Mouse (Mus musculus) frontal cortex, postnatal 14 days (tissue): ENCODE data around the gene Gm13271.
"Not testable (repeated sequence)": the region's sequence is repeated elsewhere in the genome, so short reads cannot be mapped to it uniquely, and the experiment has no call there.

ENCODE experiments used
- DNase-seq, 2 experiments: peaks; one replicate each; pipeline ENCODE4 v3.0.0; 2022; ENCODE audit warnings: low spot score in 2 of 2

Gene Gm13271

DNA sequence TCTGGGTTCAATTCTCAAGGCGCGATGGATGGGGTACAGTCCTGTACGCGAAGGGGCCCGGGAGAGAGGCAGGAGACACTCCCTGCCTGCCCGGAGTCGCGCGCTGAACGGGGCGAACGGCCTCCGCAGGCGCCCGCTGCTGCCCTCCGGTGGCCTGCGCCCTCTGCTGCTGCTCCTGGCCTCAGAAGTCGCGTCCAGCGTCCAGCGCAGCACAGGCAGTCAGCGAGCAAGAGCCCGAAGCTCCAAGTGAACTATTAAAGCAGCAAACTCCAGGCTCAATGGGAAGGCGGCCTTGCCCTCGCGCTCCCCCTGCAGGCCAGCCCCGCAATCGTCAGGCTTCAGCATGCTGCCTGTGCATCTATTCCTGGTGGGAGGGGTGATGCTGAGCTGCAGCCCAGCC lies 5.8 kb downstream of the Gm13271 start:
- DNase-seq: peak; percentile 32 to 47

DNA sequence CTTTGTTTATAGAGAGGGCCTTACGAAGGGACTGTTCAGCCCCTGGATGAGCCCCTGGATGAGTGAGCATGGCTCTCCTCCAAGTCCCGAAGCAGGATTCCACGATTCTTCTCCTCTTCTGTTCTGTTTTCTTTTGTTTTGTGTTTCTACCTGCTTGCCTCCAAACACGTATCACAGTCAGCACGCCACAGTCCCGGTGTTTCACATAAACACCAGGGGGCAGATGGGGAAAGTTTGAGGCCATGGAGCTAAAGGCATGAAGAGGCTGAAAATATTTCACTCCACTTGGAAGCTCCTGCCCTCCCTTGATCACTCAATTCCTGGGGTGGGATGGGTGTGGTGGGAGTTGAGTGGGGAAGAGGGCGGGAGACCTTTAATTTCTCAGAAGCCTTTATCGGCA lies 7.1 kb downstream of the Gm13271 start:
- peak; percentile 76 to 78 for DNase-seq

DNA sequence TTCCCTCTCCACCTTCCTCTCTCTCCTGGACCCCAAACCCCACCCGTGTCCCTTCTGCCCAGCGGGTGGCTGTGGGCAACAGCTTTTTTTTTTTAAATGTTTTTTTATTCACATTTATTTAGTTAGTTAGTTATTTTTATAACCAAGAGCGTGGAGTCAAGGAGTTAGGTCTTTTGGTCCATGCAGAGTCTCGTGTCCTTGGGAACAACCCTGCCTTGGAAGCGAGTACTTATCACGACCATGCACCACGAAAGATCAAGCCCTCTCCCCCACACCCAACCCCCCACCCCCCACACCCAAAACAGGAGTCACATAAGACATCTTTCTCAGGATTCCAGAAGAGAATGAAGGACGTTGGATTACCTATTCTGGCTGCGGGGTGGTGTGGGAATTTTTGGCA lies 7.7 kb downstream of the Gm13271 start:
- peak in 1 of 2 experiments; percentile 13 for DNase-seq

DNA sequence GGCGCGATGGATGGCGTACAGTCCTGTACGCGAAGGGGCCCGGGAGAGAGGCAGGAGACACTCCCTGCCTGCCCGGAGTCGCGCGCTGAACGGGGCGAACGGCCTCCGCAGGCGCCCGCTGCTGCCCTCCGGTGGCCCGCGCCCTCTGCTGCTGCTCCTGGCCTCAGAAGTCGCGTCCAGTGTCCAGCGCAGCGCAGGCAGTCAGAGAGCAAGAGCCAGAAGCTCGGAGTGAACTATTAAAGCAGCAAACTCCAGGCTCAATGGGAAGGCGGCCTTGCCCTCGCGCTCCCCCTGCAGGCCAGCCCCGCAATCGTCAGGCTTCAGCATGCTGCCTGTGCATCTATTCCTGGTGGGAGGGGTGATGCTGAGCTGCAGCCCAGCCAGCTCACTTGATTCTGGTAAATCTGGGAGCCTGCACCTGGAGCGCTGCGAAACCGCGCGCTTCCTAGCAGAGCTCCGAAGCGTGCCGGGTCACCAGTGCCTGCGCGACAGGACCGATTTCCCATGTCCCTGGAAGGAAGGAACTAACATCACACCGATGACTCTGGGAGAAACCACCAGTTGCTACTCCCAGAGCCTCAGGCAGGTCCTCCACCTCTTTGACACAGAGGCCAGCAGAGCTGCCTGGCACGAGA lies 8.8 kb downstream of the Gm13271 start:
- DNase-seq: peak; percentile 14 to 16

DNA sequence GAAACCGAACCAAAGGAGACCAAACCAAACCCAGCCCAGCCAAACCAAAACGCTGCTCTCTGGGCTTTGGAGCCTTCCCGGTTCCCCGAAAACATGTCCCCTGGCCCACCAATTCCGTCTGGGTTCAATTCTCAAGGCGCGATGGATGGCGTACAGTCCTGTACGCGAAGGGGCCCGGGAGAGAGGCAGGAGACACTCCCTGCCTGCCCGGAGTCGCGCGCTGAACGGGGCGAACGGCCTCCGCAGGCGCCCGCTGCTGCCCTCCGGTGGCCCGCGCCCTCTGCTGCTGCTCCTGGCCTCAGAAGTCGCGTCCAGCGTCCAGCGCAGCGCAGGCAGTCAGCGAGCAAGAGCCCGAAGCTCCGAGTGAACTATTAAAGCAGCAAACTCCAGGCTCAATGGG lies 18.9 kb downstream of the Gm13271 start, which contains the start of gene Gm13290:
Gene Gm13290, plus strand, starts transcription at position 301 of the 400 bp plus-strand sequence.
- not testable (repeated sequence) for DNase-seq

DNA sequence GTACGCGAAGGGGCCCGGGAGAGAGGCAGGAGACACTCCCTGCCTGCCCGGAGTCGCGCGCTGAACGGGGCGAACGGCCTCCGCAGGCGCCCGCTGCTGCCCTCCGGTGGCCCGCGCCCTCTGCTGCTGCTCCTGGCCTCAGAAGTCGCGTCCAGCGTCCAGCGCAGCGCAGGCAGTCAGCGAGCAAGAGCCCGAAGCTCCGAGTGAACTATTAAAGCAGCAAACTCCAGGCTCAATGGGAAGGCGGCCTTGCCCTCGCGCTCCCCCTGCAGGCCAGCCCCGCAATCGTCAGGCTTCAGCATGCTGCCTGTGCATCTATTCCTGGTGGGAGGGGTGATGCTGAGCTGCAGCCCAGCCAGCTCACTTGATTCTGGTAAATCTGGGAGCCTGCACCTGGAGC lies 22.0 kb downstream of the Gm13271 start, which contains the start of gene Gm13289:
Gene Gm13289, plus strand, starts transcription at position 301 of the 400 bp plus-strand sequence.
- DNase-seq: not testable (repeated sequence)

DNA sequence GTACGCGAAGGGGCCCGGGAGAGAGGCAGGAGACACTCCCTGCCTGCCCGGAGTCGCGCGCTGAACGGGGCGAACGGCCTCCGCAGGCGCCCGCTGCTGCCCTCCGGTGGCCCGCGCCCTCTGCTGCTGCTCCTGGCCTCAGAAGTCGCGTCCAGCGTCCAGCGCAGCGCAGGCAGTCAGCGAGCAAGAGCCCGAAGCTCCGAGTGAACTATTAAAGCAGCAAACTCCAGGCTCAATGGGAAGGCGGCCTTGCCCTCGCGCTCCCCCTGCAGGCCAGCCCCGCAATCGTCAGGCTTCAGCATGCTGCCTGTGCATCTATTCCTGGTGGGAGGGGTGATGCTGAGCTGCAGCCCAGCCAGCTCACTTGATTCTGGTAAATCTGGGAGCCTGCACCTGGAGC lies 24.9 kb downstream of the Gm13271 start, which contains the start of gene Gm13272:
Gene Gm13272, plus strand, starts transcription at position 301 of the 400 bp plus-strand sequence.
- DNase-seq: not testable (repeated sequence)

DNA sequence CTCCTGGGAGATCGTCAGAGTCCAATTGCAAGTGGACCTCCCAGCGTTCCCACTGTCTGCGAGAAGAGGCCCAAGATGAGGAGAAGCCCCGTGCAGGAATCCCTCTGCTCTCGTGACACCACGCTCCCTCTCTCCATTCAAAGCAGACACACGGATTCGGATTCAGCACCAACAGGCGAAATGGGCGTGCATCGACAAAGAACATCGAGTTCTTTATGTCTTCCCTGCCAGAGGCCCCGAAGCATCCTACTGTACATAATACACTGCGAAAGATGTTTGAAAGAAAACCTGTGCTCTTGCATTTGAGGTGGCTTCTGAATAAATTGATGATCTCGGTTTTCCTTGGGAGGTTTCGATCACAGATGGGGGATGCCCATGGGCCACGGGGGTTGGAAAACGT lies 25.7 kb downstream of the Gm13271 start:
- not testable (repeated sequence) for DNase-seq

DNA sequence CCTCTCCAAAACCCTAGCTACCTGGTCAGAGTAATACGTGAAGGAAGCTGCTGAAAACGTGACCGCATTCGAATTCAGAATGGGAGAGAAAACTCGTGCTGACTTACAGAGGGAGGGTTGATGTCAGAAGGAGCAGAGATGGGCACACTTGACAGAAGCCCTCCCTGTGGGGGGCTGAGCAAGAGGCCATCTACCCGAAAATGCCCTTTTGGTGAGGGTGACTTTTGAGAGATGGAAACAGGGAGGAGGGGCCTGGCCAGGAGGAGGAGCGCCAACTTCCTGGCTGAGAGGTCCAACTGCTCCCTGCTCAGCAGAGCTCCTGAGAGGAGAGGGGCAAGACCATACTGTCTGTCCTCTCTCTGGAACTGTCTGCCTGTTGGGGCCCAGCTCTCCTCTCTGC lies 27.2 kb downstream of the Gm13271 start, which contains the start of gene Ifnz:
Gene Ifnz, plus strand, starts transcription at position 301 of the 400 bp plus-strand sequence.
- DNase-seq: not testable (repeated sequence)

DNA sequence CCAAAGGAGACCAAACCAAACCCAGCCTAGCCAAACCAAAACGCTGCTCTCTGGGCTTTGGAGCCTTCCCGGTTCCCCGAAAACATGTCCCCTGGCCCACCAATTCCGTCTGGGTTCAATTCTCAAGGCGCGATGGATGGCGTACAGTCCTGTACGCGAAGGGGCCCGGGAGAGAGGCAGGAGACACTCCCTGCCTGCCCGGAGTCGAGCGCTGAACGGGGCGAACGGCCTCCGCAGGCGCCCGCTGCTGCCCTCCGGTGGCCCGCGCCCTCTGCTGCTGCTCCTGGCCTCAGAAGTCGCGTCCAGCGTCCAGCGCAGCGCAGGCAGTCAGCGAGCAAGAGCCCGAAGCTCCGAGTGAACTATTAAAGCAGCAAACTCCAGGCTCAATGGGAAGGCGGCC lies 27.7 kb downstream of the Gm13271 start:
- not testable (repeated sequence) for DNase-seq

DNA sequence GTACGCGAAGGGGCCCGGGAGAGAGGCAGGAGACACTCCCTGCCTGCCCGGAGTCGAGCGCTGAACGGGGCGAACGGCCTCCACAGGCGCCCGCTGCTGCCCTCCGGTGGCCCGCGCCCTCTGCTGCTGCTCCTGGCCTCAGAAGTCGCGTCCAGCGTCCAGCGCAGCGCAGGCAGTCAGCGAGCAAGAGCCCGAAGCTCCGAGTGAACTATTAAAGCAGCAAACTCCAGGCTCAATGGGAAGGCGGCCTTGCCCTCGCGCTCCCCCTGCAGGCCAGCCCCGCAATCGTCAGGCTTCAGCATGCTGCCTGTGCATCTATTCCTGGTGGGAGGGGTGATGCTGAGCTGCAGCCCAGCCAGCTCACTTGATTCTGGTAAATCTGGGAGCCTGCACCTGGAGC lies 30.7 kb downstream of the Gm13271 start, which contains the start of gene Gm13276:
Gene Gm13276, plus strand, starts transcription at position 301 of the 400 bp plus-strand sequence.
- not testable (repeated sequence) for DNase-seq

DNA sequence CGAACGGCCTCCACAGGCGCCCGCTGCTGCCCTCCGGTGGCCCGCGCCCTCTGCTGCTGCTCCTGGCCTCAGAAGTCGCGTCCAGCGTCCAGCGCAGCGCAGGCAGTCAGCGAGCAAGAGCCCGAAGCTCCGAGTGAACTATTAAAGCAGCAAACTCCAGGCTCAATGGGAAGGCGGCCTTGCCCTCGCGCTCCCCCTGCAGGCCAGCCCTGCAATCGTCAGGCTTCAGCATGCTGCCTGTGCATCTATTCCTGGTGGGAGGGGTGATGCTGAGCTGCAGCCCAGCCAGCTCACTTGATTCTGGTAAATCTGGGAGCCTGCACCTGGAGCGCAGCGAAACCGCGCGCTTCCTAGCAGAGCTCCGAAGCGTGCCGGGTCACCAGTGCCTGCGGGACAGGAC lies 33.7 kb downstream of the Gm13271 start, which contains the start of gene Gm13277:
Gene Gm13277, plus strand, starts transcription at position 231 of the 400 bp plus-strand sequence.
- peak; percentile 27 to 63 for DNase-seq

DNA sequence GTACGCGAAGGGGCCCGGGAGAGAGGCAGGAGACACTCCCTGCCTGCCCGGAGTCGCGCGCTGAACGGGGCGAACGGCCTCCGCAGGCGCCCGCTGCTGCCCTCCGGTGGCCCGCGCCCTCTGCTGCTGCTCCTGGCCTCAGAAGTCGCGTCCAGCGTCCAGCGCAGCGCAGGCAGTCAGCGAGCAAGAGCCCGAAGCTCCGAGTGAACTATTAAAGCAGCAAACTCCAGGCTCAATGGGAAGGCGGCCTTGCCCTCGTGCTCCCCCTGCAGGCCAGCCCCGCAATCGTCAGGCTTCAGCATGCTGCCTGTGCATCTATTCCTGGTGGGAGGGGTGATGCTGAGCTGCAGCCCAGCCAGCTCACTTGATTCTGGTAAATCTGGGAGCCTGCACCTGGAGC lies 36.6 kb downstream of the Gm13271 start, which contains the start of gene Gm13278:
Gene Gm13278, plus strand, starts transcription at position 301 of the 400 bp plus-strand sequence.
- not testable (repeated sequence) for DNase-seq

DNA sequence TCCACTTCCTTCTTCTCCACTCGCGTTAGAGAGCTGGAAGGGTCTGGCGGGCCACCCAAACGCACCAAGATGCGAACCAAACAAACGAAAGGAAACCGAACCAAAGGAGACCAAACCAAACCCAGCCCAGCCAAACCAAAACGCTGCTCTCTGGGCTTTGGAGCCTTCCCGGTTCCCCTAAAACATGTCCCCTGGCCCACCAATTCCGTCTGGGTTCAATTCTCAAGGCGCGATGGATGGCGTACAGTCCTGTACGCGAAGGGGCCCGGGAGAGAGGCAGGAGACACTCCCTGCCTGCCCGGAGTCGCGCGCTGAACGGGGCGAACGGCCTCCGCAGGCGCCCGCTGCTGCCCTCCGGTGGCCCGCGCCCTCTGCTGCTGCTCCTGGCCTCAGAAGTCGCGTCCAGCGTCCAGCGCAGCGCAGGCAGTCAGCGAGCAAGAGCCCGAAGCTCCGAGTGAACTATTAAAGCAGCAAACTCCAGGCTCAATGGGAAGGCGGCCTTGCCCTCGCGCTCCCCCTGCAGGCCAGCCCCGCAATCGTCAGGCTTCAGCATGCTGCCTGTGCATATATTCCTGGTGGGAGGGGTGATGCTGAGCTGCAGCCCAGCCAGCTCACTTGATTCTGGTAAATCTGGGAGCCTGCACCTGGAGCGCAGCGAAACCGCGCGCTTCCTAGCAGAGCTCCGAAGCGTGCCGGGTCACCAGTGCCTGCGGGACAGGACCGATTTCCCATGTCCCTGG lies 39.4 kb downstream of the Gm13271 start, which contains the start of gene Gm13275:
Gene Gm13275, plus strand, starts transcription at position 552 of the 740 bp plus-strand sequence.
- peak; percentile 70 to 76 for DNase-seq

DNA sequence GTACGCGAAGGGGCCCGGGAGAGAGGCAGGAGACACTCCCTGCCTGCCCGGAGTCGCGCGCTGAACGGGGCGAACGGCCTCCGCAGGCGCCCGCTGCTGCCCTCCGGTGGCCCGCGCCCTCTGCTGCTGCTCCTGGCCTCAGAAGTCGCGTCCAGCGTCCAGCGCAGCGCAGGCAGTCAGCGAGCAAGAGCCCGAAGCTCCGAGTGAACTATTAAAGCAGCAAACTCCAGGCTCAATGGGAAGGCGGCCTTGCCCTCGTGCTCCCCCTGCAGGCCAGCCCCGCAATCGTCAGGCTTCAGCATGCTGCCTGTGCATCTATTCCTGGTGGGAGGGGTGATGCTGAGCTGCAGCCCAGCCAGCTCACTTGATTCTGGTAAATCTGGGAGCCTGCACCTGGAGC lies 42.4 kb downstream of the Gm13271 start, which contains the start of gene Gm13279:
Gene Gm13279, plus strand, starts transcription at position 301 of the 400 bp plus-strand sequence.
- DNase-seq: not testable (repeated sequence)

DNA sequence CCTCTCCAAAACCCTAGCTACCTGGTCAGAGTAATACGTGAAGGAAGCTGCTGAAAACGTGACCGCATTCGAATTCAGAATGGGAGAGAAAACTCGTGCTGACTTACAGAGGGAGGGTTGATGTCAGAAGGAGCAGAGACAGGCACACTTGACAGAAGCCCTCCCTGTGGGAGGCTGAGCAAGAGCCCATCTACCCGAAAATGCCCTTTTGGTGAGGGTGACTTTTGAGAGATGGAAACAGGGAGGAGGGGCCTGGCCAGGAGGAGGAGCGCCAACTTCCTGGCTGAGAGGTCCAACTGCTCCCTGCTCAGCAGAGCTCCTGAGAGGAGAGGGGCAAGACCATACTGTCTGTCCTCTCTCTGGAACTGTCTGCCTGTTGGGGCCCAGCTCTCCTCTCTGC lies 44.7 kb downstream of the Gm13271 start, which contains the start of gene Gm13285:
Gene Gm13285, plus strand, starts transcription at position 301 of the 400 bp plus-strand sequence.
- DNase-seq: not testable (repeated sequence)

DNA sequence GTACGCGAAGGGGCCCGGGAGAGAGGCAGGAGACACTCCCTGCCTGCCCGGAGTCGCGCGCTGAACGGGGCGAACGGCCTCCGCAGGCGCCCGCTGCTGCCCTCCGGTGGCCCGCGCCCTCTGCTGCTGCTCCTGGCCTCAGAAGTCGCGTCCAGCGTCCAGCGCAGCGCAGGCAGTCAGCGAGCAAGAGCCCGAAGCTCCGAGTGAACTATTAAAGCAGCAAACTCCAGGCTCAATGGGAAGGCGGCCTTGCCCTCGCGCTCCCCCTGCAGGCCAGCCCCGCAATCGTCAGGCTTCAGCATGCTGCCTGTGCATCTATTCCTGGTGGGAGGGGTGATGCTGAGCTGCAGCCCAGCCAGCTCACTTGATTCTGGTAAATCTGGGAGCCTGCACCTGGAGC lies 48.3 kb downstream of the Gm13271 start, which contains the start of gene Gm13287:
Gene Gm13287, plus strand, starts transcription at position 301 of the 400 bp plus-strand sequence.
- DNase-seq: not testable (repeated sequence)
